Mouse (Mus musculus) ES-E14 (cell line): Measurements from ENCODE around the gene Dnal1. TPM values are rescaled to one million over a fixed set of nuclear protein-coding genes. Genes with fewer than 3 reads are reported as not detected.
"Not testable (repeated sequence)": the region's sequence is repeated elsewhere in the genome, so short reads cannot be mapped to it uniquely, and the experiment has no call there.

Experiments used
- DNase-seq: peaks from one replicate; pipeline ENCODE4 v3.0.0-alpha.2; 2013; ENCODE audit warnings: low read depth, low spot score
- H3K27ac ChIP-seq: 2 replicates; pipeline ENCODE4 v1.5.1; 2012; ENCODE audit warnings: low read depth, mild to moderate bottlenecking, low read length, moderate library complexity, mixed read lengths; ENCODE audit not compliant: poor library complexity, insufficient read depth, severe bottlenecking
- H3K36me3 ChIP-seq: 2 replicates; pipeline ENCODE4 v1.6.1; 2012; ENCODE audit warnings: mild to moderate bottlenecking, low read length, moderate library complexity, mixed read lengths; ENCODE audit not compliant: control insufficient read depth, poor library complexity, insufficient read depth, severe bottlenecking
- H3K4me1 ChIP-seq, 2 experiments: fragments of 150-350 bp in 1 of 2; sonication (generic) in 1 of 2; 2 replicates each; pipeline ENCODE4 v1.6.1; 2012; ENCODE audit warnings: low read length in 2 of 2, mild to moderate bottlenecking in 1 of 2, mixed read lengths in 1 of 2; ENCODE audit not compliant: control insufficient read depth in 2 of 2, insufficient read depth in 2 of 2, poor library complexity in 1 of 2
- H3K4me3 ChIP-seq, 2 experiments: fragments of 150-350 bp in 1 of 2; sonication (generic) in 1 of 2; 2 replicates each; pipeline ENCODE4 v1.5.1; 2012; ENCODE audit warnings: low read length in 2 of 2, low read depth in 1 of 2, mild to moderate bottlenecking in 1 of 2, mixed read lengths in 1 of 2; ENCODE audit not compliant: insufficient read depth in 1 of 2, poor library complexity in 1 of 2, severe bottlenecking in 1 of 2
- H3K9ac ChIP-seq: 2 replicates; pipeline ENCODE4 v1.6.1; 2012; ENCODE audit warnings: low read depth, mild to moderate bottlenecking, low read length, mixed read lengths; ENCODE audit not compliant: poor library complexity, insufficient read depth, severe bottlenecking
- H3K9me3 ChIP-seq: fragments of 150-350 bp; sonication (generic); 2 replicates; pipeline ENCODE4 v1.6.1; 2012; ENCODE audit warnings: low read depth, mild to moderate bottlenecking, low read length; ENCODE audit not compliant: control insufficient read depth, insufficient read depth
- CHD2 ChIP-seq: IDR thresholded peaks from 2 replicates; pipeline ENCODE4 v1.6.1; 2014; ENCODE audit warnings: mild to moderate bottlenecking, low read depth, low read length, inconsistent platforms
- HCFC1 ChIP-seq: IDR thresholded peaks from 2 replicates; pipeline ENCODE4 v1.6.1; 2012; ENCODE audit warnings: low read length, inconsistent platforms, borderline replicate concordance; ENCODE audit not compliant: insufficient read depth
- MAFK ChIP-seq: IDR thresholded peaks from 2 replicates; pipeline ENCODE4 v1.6.1; 2014; ENCODE audit warnings: mild to moderate bottlenecking, low read depth, low read length, inconsistent platforms; ENCODE audit not compliant: insufficient read depth
- ZC3H11A ChIP-seq: IDR thresholded peaks from 2 replicates; pipeline ENCODE4 v1.6.1; 2012; ENCODE audit warnings: low read depth, mild to moderate bottlenecking, inconsistent platforms, low read length, borderline replicate concordance
- ZNF384 ChIP-seq: IDR thresholded peaks from 2 replicates; pipeline ENCODE4 v1.6.1; 2012; ENCODE audit warnings: low read depth, low read length, inconsistent platforms
- in situ Hi-C, 2 experiments: fragments of 600-800 bp; cut with MboI; formaldehyde crosslinking; loops; one replicate each; pipeline ENCODE4 v1.15.1; 2025; ENCODE audit warnings: low sequenced_read_pairs in 2 of 2, inconsistent platforms in 1 of 2; ENCODE audit not compliant: unreplicated experiment in 2 of 2
- total RNA-seq: library from RNA; depleted of rRNA; stranded (reverse); fragments of 300-350 nt; gene quantifications from 2 replicates; pipeline ENCODE4 v1.2.3, GENCODE M21; 2012

Gene Dnal1
- total RNA-seq, 1 experiment: 3.5 TPM

DNA sequence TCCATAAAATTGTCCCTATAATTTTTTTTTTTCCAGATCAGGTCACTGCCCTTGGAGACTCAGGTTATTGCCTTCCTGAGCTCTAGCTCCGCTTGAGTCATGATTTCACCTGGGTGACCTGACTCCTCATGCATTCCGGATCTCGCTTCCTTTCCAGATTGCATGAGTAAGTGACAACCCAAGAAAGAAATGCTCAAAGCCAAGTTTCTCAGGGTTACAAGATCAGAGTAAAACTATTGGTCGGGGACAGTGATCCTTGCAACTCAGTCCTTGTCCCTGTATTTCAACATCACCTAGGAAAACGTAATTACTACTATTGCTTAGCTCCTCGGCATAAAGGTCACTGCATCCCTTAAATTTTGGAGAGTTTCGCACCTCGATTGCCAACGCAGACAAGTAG is 45.2 kb upstream of the Dnal1 start, which contains the start of gene Acot5:
Gene Acot5, plus strand, starts transcription at position 340 of the 400 bp plus-strand sequence.
- Histone ChIP-seq H3K4me1 (no peaks in the 10 kb centered on the region), H3K36me3 (no peaks in the 10 kb centered on the region), H3K4me3 (peak within 1 kb of the TSS; percentile 49 to 67; a peak in 3 of 4 replicates), H3K27ac (no peak within 1 kb of the TSS), H3K9ac (peak within 1 kb of the TSS; percentile 36; the same call in 1 of the 2 replicates), H3K9me3 (no peaks in the 10 kb centered on the region)
- in situ Hi-C loops: no loop called here
- DNase-seq: no peak
- no peak for TF ChIP-seq HCFC1
- no peak for TF ChIP-seq ZC3H11A
- TF ChIP-seq MAFK: no peak
- no peak for TF ChIP-seq ZNF384
- no peak for TF ChIP-seq CHD2

DNA sequence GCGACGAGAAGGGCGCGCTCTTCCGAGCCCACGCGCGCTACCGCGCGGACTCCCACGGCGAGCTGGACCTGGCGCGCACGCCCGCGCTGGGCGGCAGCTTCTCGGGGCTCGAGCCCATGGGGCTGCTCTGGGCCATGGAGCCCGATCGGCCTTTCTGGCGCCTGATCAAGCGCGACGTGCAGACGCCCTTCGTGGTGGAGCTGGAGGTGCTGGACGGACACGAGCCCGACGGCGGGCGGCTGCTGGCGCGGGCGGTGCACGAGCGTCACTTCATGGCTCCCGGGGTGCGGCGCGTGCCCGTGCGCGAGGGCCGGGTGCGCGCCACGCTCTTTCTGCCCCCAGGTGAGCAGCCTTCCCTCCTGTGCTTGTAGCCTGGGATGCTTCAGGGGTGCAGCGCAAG is 44.6 kb upstream of the Dnal1 start:
- H3K27ac ChIP-seq, H3K36me3 ChIP-seq, H3K9me3 ChIP-seq, H3K4me1 ChIP-seq, in situ Hi-C loops: not testable (repeated sequence)
- peak overlapping the region; percentile 36; the same call in 1 of the 2 replicates for H3K9ac ChIP-seq
- DNase-seq: peak; percentile 13
- peak overlapping the region; percentile 49 to 67; a peak in 3 of 4 replicates for H3K4me3 ChIP-seq

- in situ Hi-C loops: no loop called here
- Histone ChIP-seq H3K4me3 (no peak overlapping the region), H3K4me1 (no peaks in the 10 kb centered on the region), H3K27ac (no peak overlapping the region), H3K9ac (no peak overlapping the region), H3K36me3 (no peaks in the 10 kb centered on the region), H3K9me3 (no peaks in the 10 kb centered on the region)
- TF ChIP-seq MAFK (no peak), CHD2 (no peak), ZC3H11A (no peak), HCFC1 (no peak), ZNF384 (no peak)
- DNase-seq: no peak
Observed at GRCm38 (mm10) chr12:84071696-84072095, 42.5 kb upstream of the Dnal1 start.

DNA sequence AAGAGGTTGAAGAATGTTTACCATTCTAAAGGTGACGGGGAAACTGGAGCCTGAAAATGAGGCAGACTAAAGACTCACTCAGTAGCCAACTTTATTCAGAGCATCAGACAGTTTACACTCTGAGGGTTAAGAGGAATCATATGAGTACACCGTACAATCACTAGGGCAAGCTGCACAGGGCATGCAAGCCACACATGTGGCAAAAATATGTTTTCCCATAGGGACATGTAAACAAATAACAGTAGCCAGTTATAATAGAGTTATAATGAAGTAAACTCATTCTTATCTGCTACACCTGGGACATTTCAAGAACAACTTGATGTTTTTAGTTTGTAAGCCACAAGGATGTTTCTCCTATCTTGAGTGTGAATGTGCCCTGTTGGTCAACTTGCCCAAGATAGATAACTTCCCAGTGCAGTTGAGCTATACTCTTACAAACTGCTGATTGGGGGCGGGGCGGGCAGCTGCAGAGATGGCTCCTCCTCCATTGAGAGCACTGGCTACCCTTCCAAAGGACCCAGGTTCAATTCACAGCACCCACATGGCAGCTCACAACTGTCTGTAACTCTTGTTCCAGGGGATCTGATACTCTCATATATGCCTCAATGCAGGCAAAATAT is 36.7 kb upstream of the Dnal1 start:
- Histone ChIP-seq H3K36me3 (no peaks in the 10 kb centered on the region), H3K4me3 (no peak overlapping the region), H3K9me3 (no peaks in the 10 kb centered on the region), H3K4me1 (no peaks in the 10 kb centered on the region), H3K9ac (no peak overlapping the region), H3K27ac (no peak overlapping the region)
- TF ChIP-seq ZNF384 (no peak), MAFK (no peak), ZC3H11A (no peak), HCFC1 (no peak), CHD2 (no peak)
- no peak for DNase-seq
- in situ Hi-C loops: no loop called here

DNA sequence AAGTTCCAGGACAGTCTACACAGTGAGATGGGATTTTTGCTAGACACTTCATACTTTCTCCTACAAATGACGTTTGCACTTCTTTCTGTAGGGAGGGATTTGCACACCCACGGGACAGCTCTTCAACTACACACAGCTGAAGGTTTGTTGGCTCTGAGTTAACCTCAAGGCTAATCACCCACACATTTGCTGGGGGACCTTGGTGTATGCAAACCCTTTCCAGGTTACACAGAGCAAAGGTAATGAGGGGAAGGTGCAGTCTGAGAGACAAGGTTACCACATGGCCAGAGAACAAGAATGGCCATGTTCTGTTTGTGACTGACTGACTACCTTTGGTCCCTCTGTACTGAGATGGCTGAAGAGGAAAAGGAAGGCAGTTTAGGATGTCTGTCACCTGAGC is 30.3 kb upstream of the Dnal1 start:
- Histone ChIP-seq H3K27ac (no peak overlapping the region), H3K9ac (no peak overlapping the region), H3K4me1 (no peaks in the 10 kb centered on the region), H3K4me3 (no peak overlapping the region), H3K9me3 (no peaks in the 10 kb centered on the region), H3K36me3 (no peaks in the 10 kb centered on the region)
- TF ChIP-seq ZNF384: no peak
- TF ChIP-seq MAFK: no peak
- no peak for TF ChIP-seq CHD2
- TF ChIP-seq HCFC1: no peak
- TF ChIP-seq ZC3H11A: no peak
- DNase-seq: no peak
- in situ Hi-C loops: no loop called here
